Mouse (Mus musculus): ENCODE results near the gene Sbf2. TPM values are rescaled to one million over a fixed set of nuclear protein-coding genes. Genes with fewer than 3 reads are reported as not detected.
"Not testable (repeated sequence)": the region's sequence is repeated elsewhere in the genome, so short reads cannot be mapped to it uniquely, and the experiment has no call there.

Sbf2 gene
- total and polyA plus RNA-seq, 2 experiments = 7.2 to 19.6 TPM

- Histone ChIP-seq H3K4me3 (ENCODE audit: insufficient read depth, low read depth, low read length) (no peak overlapping the region), H3K9ac (ENCODE audit: low read depth, low read length) (no peak overlapping the region), H3K79me2 (ENCODE audit: control insufficient read depth, insufficient read depth, low read length) (no peaks in the 10 kb centered on the region; the same call in 1 of the 2 replicates), H3K27ac (replicated peaks; ENCODE audit: insufficient read depth, low read depth, low read length) (no peak overlapping the region), H3K36me3 (ENCODE audit: control insufficient read depth, insufficient read depth, low read length) (no peaks in the 10 kb centered on the region), H3K4me1 (ENCODE audit: control insufficient read depth, insufficient read depth, low read length) (no peaks in the 10 kb centered on the region; the same call in none of the 2 replicates), H3K27me3 (ENCODE audit: control insufficient read depth, insufficient read depth, low read length) (no peaks in the 10 kb centered on the region)
- TF ChIP-seq CTCF (IDR thresholded peaks at IDR 0.05; ENCODE audit: low read depth, low read length) (no peak), POLR2A (IDR thresholded peaks at IDR 0.05; ENCODE audit: extremely low read depth, insufficient read depth, low read length) (no peak)
- DNase-seq (ENCODE audit: extremely low read depth, low read depth, low spot score) = no peak
- 77% methylated on average over 1 of the region's 1 CpGs for WGBS
Observed at GRCm38 (mm10) chr7:110555260-110555659, 59.5 kb downstream of the Sbf2 start.

DNA sequence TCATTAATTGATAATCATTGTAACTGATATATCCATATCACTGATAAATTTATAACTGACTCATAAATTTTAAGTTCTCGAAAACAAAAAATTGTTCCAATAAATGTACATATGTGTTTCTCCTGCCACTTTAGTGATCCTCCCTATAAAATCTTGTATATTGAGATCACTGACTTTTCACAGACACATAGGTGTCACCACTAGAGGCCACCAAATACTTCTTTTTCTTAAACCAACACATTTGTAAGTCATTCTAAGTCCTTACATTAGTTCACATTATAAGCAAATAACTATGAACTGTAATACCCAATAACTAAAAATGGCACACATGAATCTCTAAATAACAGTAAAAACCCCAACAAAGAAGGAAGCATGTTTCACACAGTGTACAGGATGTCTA lies 66.5 kb downstream of the Sbf2 start:
- H3K79me2 ChIP-seq (ENCODE audit: control insufficient read depth, insufficient read depth, low read length) = no peaks in the 10 kb centered on the region; the same call in 1 of the 2 replicates
- TF ChIP-seq POLR2A (IDR thresholded peaks at IDR 0.05; ENCODE audit: extremely low read depth, insufficient read depth, low read length) (no peak), CTCF (IDR thresholded peaks at IDR 0.05; ENCODE audit: low read depth, low read length) (peak; percentile 47)
- peak; percentile 51 for DNase-seq (ENCODE audit: extremely low read depth, low read depth, low spot score)

DNA sequence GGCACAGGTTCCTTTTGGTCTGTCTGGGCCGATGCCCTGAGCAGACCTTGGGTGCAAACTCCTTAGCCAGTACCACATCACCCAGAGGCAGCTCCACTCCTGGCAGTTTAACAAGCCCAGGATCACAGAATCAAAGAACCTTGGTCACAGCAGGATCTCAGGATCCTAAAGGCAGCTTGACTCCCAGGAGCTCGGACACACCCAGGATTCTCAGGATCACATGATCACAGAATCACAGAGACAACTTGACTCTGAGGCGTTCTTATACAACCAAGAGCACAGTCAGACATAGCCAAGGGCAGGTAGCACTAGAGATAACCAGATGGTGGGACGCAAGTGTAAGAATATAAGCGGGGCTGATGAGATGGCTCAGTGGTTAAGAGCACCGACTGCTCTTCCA lies 71.4 kb downstream of the Sbf2 start:
- no peaks in the 10 kb centered on the region for H3K27me3 ChIP-seq (ENCODE audit: control insufficient read depth, insufficient read depth, low read length)
- H3K4me3 ChIP-seq (ENCODE audit: insufficient read depth, low read depth, low read length) = no peak overlapping the region
- TF ChIP-seq CTCF (IDR thresholded peaks at IDR 0.05; ENCODE audit: low read depth, low read length) (no peak), POLR2A (IDR thresholded peaks at IDR 0.05; ENCODE audit: extremely low read depth, insufficient read depth, low read length) (no peak)
- WGBS = 80% methylated on average over 6 of the region's 6 CpGs
- H3K4me1 ChIP-seq (ENCODE audit: control insufficient read depth, insufficient read depth, low read length) = peaks cover 11% of the 10 kb centered on the region
- peaks cover 3% of the 10 kb centered on the region; the same call in 1 of the 2 replicates for H3K79me2 ChIP-seq (ENCODE audit: control insufficient read depth, insufficient read depth, low read length)
- H3K27ac ChIP-seq (replicated peaks; ENCODE audit: insufficient read depth, low read depth, low read length) = no peak overlapping the region
- peak; percentile 46 for DNase-seq (ENCODE audit: extremely low read depth, low read depth, low spot score)
- H3K9ac ChIP-seq (ENCODE audit: low read depth, low read length) = no peak overlapping the region
- H3K36me3 ChIP-seq (ENCODE audit: control insufficient read depth, insufficient read depth, low read length) = no peaks in the 10 kb centered on the region

More for the DNA sequence above, 66.5 kb downstream of the Sbf2 start:
- Histone ChIP-seq H3K27me3 (ENCODE audit: control insufficient read depth, insufficient read depth, low read length) (no peaks in the 10 kb centered on the region), H3K9ac (ENCODE audit: low read depth, low read length) (no peak overlapping the region), H3K4me1 (ENCODE audit: control insufficient read depth, insufficient read depth, low read length) (peaks cover 2% of the 10 kb centered on the region; the same call in 1 of the 2 replicates), H3K27ac (replicated peaks; ENCODE audit: insufficient read depth, low read depth, low read length) (no peak overlapping the region), H3K4me3 (ENCODE audit: insufficient read depth, low read depth, low read length) (no peak overlapping the region), H3K36me3 (ENCODE audit: control insufficient read depth, insufficient read depth, low read length) (no peaks in the 10 kb centered on the region)
- 68% methylated on average over 1 of the region's 1 CpGs for WGBS

GRCm38 (mm10) chr7:110539266-110539665 lies 75.5 kb downstream of the Sbf2 start:
- Histone ChIP-seq H3K4me3 (ENCODE audit: insufficient read depth, low read depth, low read length) (no peak overlapping the region), H3K27me3 (ENCODE audit: control insufficient read depth, insufficient read depth, low read length) (no peaks in the 10 kb centered on the region), H3K9ac (ENCODE audit: low read depth, low read length) (no peak overlapping the region), H3K27ac (replicated peaks; ENCODE audit: insufficient read depth, low read depth, low read length) (0 out of 2 replicates have a peak overlapping the region, but pooled peaks have one; percentile 51), H3K4me1 (ENCODE audit: control insufficient read depth, insufficient read depth, low read length) (peaks cover 12% of the 10 kb centered on the region), H3K79me2 (ENCODE audit: control insufficient read depth, insufficient read depth, low read length) (peaks cover 3% of the 10 kb centered on the region; the same call in 1 of the 2 replicates), H3K36me3 (ENCODE audit: control insufficient read depth, insufficient read depth, low read length) (no peaks in the 10 kb centered on the region)
- no peak for TF ChIP-seq CTCF (IDR thresholded peaks at IDR 0.05; ENCODE audit: low read depth, low read length)
- TF ChIP-seq POLR2A (IDR thresholded peaks at IDR 0.05; ENCODE audit: extremely low read depth, insufficient read depth, low read length) = no peak
- WGBS = 34% methylated on average over 2 of the region's 2 CpGs
- peak; percentile 56 for DNase-seq (ENCODE audit: extremely low read depth, low read depth, low spot score)

- not testable (repeated sequence) for H3K79me2 ChIP-seq (ENCODE audit: control insufficient read depth, insufficient read depth, low read length); H3K4me3 ChIP-seq (ENCODE audit: insufficient read depth, low read depth, low read length); H3K9ac ChIP-seq (ENCODE audit: low read depth, low read length); H3K36me3 ChIP-seq (ENCODE audit: control insufficient read depth, insufficient read depth, low read length); DNase-seq (ENCODE audit: extremely low read depth, low read depth, low spot score); H3K27ac ChIP-seq (replicated peaks; ENCODE audit: insufficient read depth, low read depth, low read length); H3K4me1 ChIP-seq (ENCODE audit: control insufficient read depth, insufficient read depth, low read length); H3K27me3 ChIP-seq (ENCODE audit: control insufficient read depth, insufficient read depth, low read length)
Observed at GRCm38 (mm10) chr7:110530295-110530694, 84.4 kb downstream of the Sbf2 start.

DNA sequence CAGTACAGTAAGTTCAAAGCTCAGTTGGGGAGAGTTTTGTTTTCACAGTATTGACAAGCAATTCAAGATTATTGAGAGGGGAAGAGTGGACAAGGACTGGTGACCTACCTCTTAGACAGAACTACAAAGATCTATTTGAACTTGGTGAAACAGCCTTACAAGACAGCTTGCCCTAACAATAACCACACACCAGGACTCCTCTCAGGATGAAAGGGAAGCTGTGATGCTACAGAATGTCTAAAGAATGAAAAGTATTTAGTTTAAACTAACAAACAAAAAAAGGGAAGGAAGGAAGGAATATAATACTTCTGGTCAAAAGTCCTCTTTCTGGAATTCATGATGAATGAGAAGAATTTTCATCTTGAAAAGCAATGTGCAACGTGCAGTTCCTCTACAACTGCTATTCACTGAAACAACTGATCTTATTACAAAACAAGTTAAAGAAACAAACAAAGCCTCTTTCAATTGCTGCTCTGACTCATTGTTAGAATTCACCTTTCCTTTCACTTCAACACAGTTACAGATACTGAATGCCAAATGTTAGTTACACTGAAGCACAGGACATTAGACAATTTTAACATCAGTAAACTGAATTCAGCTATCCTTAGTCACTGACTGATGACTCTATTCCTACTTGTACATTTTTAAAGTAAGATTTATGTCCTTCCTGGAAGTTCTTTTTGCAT lies 89.5 kb downstream of the Sbf2 start:
- H3K4me3 ChIP-seq (ENCODE audit: insufficient read depth, low read depth, low read length) = no peak overlapping the region
- TF ChIP-seq POLR2A (IDR thresholded peaks at IDR 0.05; ENCODE audit: extremely low read depth, insufficient read depth, low read length) (no peak), CTCF (IDR thresholded peaks at IDR 0.05; ENCODE audit: low read depth, low read length) (no peak)
- H3K27ac ChIP-seq (replicated peaks; ENCODE audit: insufficient read depth, low read depth, low read length) = no peak overlapping the region
- DNase-seq (ENCODE audit: extremely low read depth, low read depth, low spot score) = no peak
- no peaks in the 10 kb centered on the region for H3K36me3 ChIP-seq (ENCODE audit: control insufficient read depth, insufficient read depth, low read length)
- H3K9ac ChIP-seq (ENCODE audit: low read depth, low read length) = no peak overlapping the region
- 68% methylated on average over 1 of the region's 1 CpGs for WGBS
- no peaks in the 10 kb centered on the region; the same call in 1 of the 2 replicates for H3K79me2 ChIP-seq (ENCODE audit: control insufficient read depth, insufficient read depth, low read length)
- H3K27me3 ChIP-seq (ENCODE audit: control insufficient read depth, insufficient read depth, low read length) = no peaks in the 10 kb centered on the region
- no peaks in the 10 kb centered on the region for H3K4me1 ChIP-seq (ENCODE audit: control insufficient read depth, insufficient read depth, low read length)

Data from liver, adult 2 months (tissue).